Mouse (Mus musculus): ENCODE measurements around the gene Sirpb1b.
"Not testable (repeated sequence)": the region's sequence is repeated elsewhere in the genome, so short reads cannot be mapped to it uniquely, and the experiment has no call there.

Sirpb1b gene

GRCm38 (mm10) chr3:15574887-15575286 lies at the start of gene Sirpb1b:
Sirpb1b (minus strand) TSS chr3:15575065.
- not testable (repeated sequence) for DNase-seq

DNA sequence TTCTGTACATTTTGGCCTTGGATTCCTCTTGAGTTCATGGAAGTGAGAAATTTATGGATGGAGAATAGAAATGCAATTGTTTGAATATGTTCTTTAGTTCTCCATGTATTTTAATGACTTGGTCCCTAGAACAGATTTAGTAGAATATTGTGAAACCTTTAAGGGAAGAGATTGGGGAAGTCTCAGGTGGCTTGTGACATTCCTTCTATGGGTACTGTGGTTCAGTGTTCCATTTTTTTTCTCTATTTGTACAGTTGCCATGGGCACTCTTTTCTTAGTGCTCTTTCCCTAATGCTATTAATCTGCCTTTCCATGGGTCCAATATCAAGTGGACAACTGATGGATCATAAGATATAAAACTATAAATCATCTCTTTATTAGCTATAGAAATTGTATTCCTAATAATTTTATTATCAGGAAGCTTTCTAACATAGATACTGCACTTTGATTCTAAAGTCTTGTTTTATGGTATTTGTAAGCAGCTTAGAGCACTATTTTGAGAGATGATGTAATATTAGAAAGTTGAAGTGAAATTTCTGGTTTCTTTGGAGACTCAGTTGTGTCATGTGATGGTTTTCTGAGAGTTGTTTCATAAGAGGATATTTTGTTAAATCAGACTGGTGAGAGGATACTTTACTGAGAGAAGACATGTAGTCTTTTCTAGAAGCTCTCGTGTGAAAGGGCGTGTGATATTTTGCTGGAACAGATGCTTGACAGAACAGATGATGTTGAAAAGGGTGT lies 15.7 kb upstream of the Sirpb1b start:
- not testable (repeated sequence) for DNase-seq

GRCm38 (mm10) chr3:15586665-15587064 lies 11.8 kb upstream of the Sirpb1b start:
- DNase-seq = not testable (repeated sequence)

DNA sequence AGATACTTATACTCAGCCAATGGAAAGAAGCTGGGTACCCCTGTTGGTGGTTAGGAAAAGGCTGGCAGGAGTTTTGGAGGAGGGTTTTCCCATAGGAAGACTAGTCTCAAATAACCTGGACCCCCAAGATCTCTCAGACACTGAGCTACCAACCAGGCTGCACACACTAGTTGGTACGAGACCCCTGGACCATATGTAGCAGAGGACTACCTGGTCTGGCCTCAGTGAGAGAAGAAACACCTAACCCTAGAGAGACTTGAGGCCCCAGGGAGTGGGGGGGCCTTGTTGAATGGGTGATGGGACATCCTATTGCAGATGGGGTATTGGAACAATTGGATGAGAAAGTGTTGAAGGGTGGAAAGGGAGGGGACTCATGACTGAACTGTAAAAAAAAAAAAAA lies 8.6 kb upstream of the Sirpb1b start:
- DNase-seq = no peak

- DNase-seq = not testable (repeated sequence)
These were observed 8.1 kb upstream of the Sirpb1b start for GRCm38 (mm10) chr3:15582948-15583347.

- not testable (repeated sequence) for DNase-seq
These were observed 1.6 kb upstream of the Sirpb1b start for GRCm38 (mm10) chr3:15576466-15576865.

GRCm38 (mm10) chr3:15528589-15528988 lies 46.3 kb downstream of the Sirpb1b start:
- DNase-seq = no peak

DNA sequence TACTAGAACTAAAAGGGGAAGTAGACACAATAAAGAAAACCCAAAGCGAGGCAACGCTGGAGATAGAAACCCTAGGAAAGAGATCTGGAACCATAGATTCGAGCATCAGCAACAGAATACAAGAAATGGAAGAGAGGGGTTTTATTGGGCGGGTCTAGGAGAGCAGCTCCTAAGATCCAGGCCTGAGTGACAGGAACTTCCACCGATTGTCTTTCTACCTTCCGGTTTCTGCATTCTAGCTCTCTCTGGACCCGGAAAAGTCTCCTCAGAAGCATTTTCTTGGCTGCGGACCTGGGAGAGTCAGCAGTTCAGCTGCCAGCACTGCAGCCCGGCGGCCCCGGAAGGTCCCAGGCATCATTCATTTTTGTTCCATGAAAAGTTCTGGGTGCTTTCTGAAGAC lies 61.3 kb downstream of the Sirpb1b start:
- not testable (repeated sequence) for DNase-seq

DNA sequence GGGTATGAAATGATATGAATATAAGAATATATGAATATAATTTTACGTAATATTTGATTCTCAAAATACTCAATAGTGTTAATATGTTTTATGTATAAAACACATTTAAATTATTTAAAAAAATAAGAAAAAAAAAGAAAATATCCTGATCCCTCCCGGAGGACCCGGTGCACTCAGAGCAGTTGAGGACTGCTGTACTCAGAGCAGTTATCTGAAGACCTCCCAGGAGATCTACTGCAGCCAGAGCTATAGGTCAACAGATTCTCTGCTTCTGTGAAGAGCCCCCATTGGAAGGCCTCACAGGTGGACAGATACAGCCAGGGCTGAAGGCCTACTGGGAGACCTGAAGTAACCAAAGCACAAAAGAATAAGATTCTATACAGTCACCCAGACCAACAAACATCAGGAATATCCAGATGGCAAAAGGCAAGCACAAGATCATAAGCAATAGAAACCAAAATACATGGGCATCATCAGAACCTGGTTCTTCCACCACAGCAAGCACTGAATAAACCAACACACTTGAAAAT lies 67.0 kb downstream of the Sirpb1b start:
- not testable (repeated sequence) for DNase-seq

DNA sequence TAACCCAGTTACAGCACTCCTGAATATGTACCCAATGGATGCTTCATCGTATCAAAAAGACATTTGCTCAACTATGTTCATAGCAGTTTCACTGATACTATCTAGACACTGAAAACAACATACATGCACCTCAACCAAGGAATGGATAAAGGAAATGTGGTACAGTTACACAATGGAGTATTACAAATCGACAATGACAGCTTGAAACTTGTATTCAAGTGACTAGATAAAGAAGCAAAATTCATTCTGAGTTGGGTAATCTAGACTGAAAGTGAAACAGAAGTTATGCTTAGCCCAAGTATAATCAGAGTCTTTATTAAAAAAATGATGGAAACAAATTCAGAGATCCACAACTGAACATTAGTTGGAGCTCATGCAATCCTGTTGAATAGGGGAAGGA lies 100.0 kb downstream of the Sirpb1b start:
- not testable (repeated sequence) for DNase-seq

DNA sequence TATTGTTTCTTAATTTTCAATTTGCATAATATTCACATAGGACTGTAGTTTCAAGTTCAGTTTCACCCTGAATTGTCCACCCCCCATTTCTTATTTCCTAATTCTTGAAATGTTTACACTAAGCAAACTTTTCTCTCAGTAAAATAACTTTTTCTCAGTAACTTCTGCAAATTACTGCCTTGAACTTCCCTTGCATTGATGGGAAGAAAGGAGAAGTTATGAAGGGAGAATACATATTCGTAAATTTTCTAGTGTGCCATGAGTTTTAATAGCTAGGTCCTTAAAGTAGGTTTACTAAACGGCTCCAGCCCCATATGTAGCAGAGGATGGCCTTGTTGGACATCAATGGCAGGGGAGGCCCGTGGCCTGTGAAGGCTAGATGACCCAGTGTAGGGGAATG lies 104.7 kb downstream of the Sirpb1b start:
- not testable (repeated sequence) for DNase-seq

Measured in B cell, adult 2 months (primary cell).